Mouse (Mus musculus): ENCODE measurements around the gene Terf2.

GRCm38 (mm10) chr8:107104547-107104946, 8.2 kb upstream of the Terf2 start:
- TF ChIP-seq GATA1 (IDR thresholded peaks at IDR 0.05; ENCODE audit: borderline replicate concordance, low read length) (no peak), FLI1 (IDR thresholded peaks at IDR 0.05; ENCODE audit: low read length) (no peak)
